ENCODE assay signal across 31 mouse cellular contexts in genomic region chr1:126438000-126438572, GRCm38 (mm10).
A peak's percentile ranks its signal among the peaks of the same experiment; 100 is the strongest.
DNase-seq lines count a peak whose midpoint lies in the region; ATAC-seq lines count a peak whose summit lies in the region.
"Had no signal": no experiment of that assay in that cellular context is flagged by ENCODE, and none has a peak within 500 bp of the region (broad histone marks: within the 10 kb centered on the region; RNA-seq: fewer than 3 reads in every experiment).

No protein-coding gene starts in this region.

- WGBS in hindbrain, embryonic 15.5 days = 66% methylated on average over 6 of the region's 6 CpGs
- WGBS in hindbrain, embryonic 13.5 days = 69% methylated on average over 6 of the region's 6 CpGs
- 50% methylated on average over 6 of the region's 6 CpGs for WGBS in neural tube, embryonic 13.5 days
- WGBS in neural tube, embryonic 15.5 days = 51% methylated on average over 6 of the region's 6 CpGs

- ATAC-seq in hindbrain, embryonic 15.5 days (ENCODE audit: low FRiP score, low read depth) = peak; percentile 54; the same call in 1 of the 2 replicates
- ATAC-seq in hindbrain, embryonic 13.5 days (ENCODE audit: low FRiP score) = no peak
- ATAC-seq in neural tube, embryonic 13.5 days (ENCODE audit: low read depth) = 0 out of 2 replicates have a peak, but pooled peaks have one; percentile 28
- no peak for ATAC-seq in neural tube, embryonic 15.5 days (ENCODE audit: low FRiP score)
- ATAC-seq: hindbrain, embryonic 16.5 days; intestine, embryonic 15.5 days; midbrain, embryonic 13.5 days; Patski had no signal

- no peaks in the 10 kb centered on the region for H3K9me3 ChIP-seq in hindbrain, embryonic 15.5 days
- no peaks in the 10 kb centered on the region for H3K9me3 ChIP-seq in hindbrain, embryonic 13.5 days
- no peaks in the 10 kb centered on the region for H3K9me3 ChIP-seq in neural tube, embryonic 13.5 days
- no peaks in the 10 kb centered on the region for H3K9me3 ChIP-seq in neural tube, embryonic 15.5 days (replicated peaks)
- H3K9me3 ChIP-seq: embryonic facial prominence, embryonic 10.5 days; embryonic facial prominence, embryonic 15.5 days; heart, embryonic 12.5 days; intestine, embryonic 15.5 days; limb, embryonic 12.5 days; liver, embryonic 15.5 days; midbrain, embryonic 13.5 days had no signal

- no peak overlapping the region for H3K27ac ChIP-seq in hindbrain, embryonic 15.5 days (replicated peaks)
- H3K27ac ChIP-seq in hindbrain, embryonic 13.5 days = no peak overlapping the region
- H3K27ac ChIP-seq in neural tube, embryonic 13.5 days (replicated peaks) = peak overlapping the region; percentile 46; the same call in 1 of the 2 replicates
- H3K27ac ChIP-seq in neural tube, embryonic 15.5 days (replicated peaks) = no peak overlapping the region
- H3K27ac ChIP-seq: embryonic facial prominence, embryonic 10.5 days; embryonic facial prominence, embryonic 15.5 days; intestine, embryonic 15.5 days; layer of hippocampus, adult 2 months; left cerebral cortex, adult 2 months; limb, embryonic 12.5 days; liver, embryonic 15.5 days; midbrain, embryonic 13.5 days had no signal

- H3K36me3 ChIP-seq in hindbrain, embryonic 15.5 days = no peaks in the 10 kb centered on the region
- H3K36me3 ChIP-seq in hindbrain, embryonic 13.5 days = no peaks in the 10 kb centered on the region
- H3K36me3 ChIP-seq in neural tube, embryonic 13.5 days = no peaks in the 10 kb centered on the region
- H3K36me3 ChIP-seq in neural tube, embryonic 15.5 days = no peaks in the 10 kb centered on the region
- H3K36me3 ChIP-seq: embryonic facial prominence, embryonic 10.5 days; embryonic facial prominence, embryonic 15.5 days; G1E; heart, embryonic 12.5 days; intestine, embryonic 15.5 days; limb, embryonic 12.5 days; liver, embryonic 15.5 days; midbrain, embryonic 13.5 days had no signal

- no peak overlapping the region for H3K4me3 ChIP-seq in hindbrain, embryonic 15.5 days
- H3K4me3 ChIP-seq in hindbrain, embryonic 13.5 days = no peak overlapping the region
- no peak overlapping the region for H3K4me3 ChIP-seq in neural tube, embryonic 13.5 days
- no peak overlapping the region for H3K4me3 ChIP-seq in neural tube, embryonic 15.5 days (replicated peaks)
- H3K4me3 ChIP-seq: embryonic facial prominence, embryonic 10.5 days; embryonic facial prominence, embryonic 15.5 days; heart, embryonic 12.5 days; intestine, embryonic 15.5 days; layer of hippocampus, adult 2 months; left cerebral cortex, adult 2 months; limb, embryonic 12.5 days; liver, embryonic 15.5 days; midbrain, embryonic 13.5 days; myocyte had no signal

- H3K27me3 ChIP-seq in hindbrain, embryonic 15.5 days = 0 out of 2 replicates have a peak, but pooled peaks cover 3% of the 10 kb centered on the region
- no peaks in the 10 kb centered on the region for H3K27me3 ChIP-seq in hindbrain, embryonic 13.5 days
- H3K27me3 ChIP-seq in neural tube, embryonic 13.5 days = no peaks in the 10 kb centered on the region
- no peaks in the 10 kb centered on the region for H3K27me3 ChIP-seq in neural tube, embryonic 15.5 days (replicated peaks)
- H3K27me3 ChIP-seq: embryonic facial prominence, embryonic 15.5 days; heart, embryonic 12.5 days; intestine, embryonic 15.5 days; limb, embryonic 12.5 days; liver, embryonic 15.5 days; midbrain, embryonic 13.5 days; Patski had no signal

- H3K9ac ChIP-seq in hindbrain, embryonic 15.5 days = no peak overlapping the region
- H3K9ac ChIP-seq in hindbrain, embryonic 13.5 days = no peak overlapping the region
- H3K9ac ChIP-seq in neural tube, embryonic 13.5 days = no peak overlapping the region
- H3K9ac ChIP-seq in neural tube, embryonic 15.5 days (replicated peaks) = no peak overlapping the region
- H3K9ac ChIP-seq: embryonic facial prominence, embryonic 15.5 days; heart, embryonic 12.5 days; intestine, embryonic 15.5 days; limb, embryonic 12.5 days; liver, embryonic 15.5 days; midbrain, embryonic 13.5 days had no signal

- DNase-seq in adrenal gland, adult 2 months = peak; percentile 31
- DNase-seq in adrenal gland, postnatal 25 days = no peak
- no peak for DNase-seq in urinary bladder, postnatal 4 days (ENCODE audit: low spot score in 2 of 2)
- DNase-seq in yolk sac, embryonic 10.5 days (ENCODE audit: low spot score) = no peak
- DNase-seq: cerebellum, adult 8-10 months; cerebellum, postnatal 25 days; gastrocnemius, postnatal 25 days; heart, adult 18-20 months; heart, postnatal 4 days; kidney, adult 2 months; kidney, postnatal 36 days; lung, postnatal 36 days; retina, postnatal 1 day; right cerebral cortex, postnatal 14 days had no signal

- no peak overlapping the region for H3K4me2 ChIP-seq in hindbrain, embryonic 15.5 days
- no peak overlapping the region for H3K4me2 ChIP-seq in hindbrain, embryonic 13.5 days
- H3K4me2 ChIP-seq in neural tube, embryonic 13.5 days = no peak overlapping the region
- no peak overlapping the region for H3K4me2 ChIP-seq in neural tube, embryonic 15.5 days
- H3K4me2 ChIP-seq: embryonic facial prominence, embryonic 15.5 days; heart, embryonic 12.5 days; intestine, embryonic 15.5 days; limb, embryonic 12.5 days; liver, embryonic 15.5 days; midbrain, embryonic 13.5 days had no signal

- peaks cover 9% of the 10 kb centered on the region; the same call in 1 of the 2 replicates for H3K4me1 ChIP-seq in hindbrain, embryonic 15.5 days (replicated peaks)
- peaks cover 16% of the 10 kb centered on the region for H3K4me1 ChIP-seq in hindbrain, embryonic 13.5 days (replicated peaks)
- H3K4me1 ChIP-seq in neural tube, embryonic 13.5 days (replicated peaks) = peaks cover 21% of the 10 kb centered on the region
- H3K4me1 ChIP-seq in neural tube, embryonic 15.5 days = peaks cover 6% of the 10 kb centered on the region; the same call in 1 of the 2 replicates
- H3K4me1 ChIP-seq: embryonic facial prominence, embryonic 10.5 days; embryonic facial prominence, embryonic 15.5 days; heart, embryonic 12.5 days; intestine, embryonic 15.5 days; limb, embryonic 12.5 days; liver, embryonic 15.5 days had no signal

Comparison
In these comparisons a context has a peak if more than half of its experiments do, and no peak if none do; other contexts are left out.
1. ATAC-seq: peak in hindbrain, embryonic 15.5 days (single experiment) and neural tube, embryonic 13.5 days (single experiment); none in hindbrain, embryonic 13.5 days (single experiment) and neural tube, embryonic 15.5 days (single experiment).